Mouse (Mus musculus) embryonic facial prominence, embryonic 13.5 days (tissue): ENCODE data around the gene Ccz1. TPM values are rescaled to one million over a fixed set of nuclear protein-coding genes. Genes with fewer than 3 reads are reported as not detected.

Experiments
- polyA plus RNA-seq: library from polyadenylated mRNA; unstranded; fragments of >200 nt; fragmentation: Nextera tagmentation; extraction: Ambion mirVana; gene quantifications from 2 replicates; pipeline ENCODE4 v1.2.1, GENCODE M21; 2015

Ccz1 gene
- polyA plus RNA-seq, 1 experiment from 2014 or later, result 82.0 TPM

Other genes starting within 250 kb of the Ccz1 start
- gene Eif2ak1, start 197.1 kb downstream of the Ccz1 start, polyA plus RNA-seq, result 42.5 and 43.2 TPM in 2 replicates
- gene Ankrd61, start 117.2 kb downstream of the Ccz1 start, polyA plus RNA-seq, result 0.29 and 0.48 TPM in 2 replicates
- 86.4 and 95.4 TPM in 2 replicates for gene Aimp2, start 105.0 kb downstream of the Ccz1 start, polyA plus RNA-seq
- gene Pms2, start 104.9 kb downstream of the Ccz1 start, polyA plus RNA-seq, result 29.4 and 33.0 TPM in 2 replicates
- gene Gm42421, start 86.7 kb downstream of the Ccz1 start, polyA plus RNA-seq, result 0.98 and 1.0 TPM in 2 replicates
- gene Rsph10b, start 81.8 kb downstream of the Ccz1 start, polyA plus RNA-seq, result 0.52 and 0.88 TPM in 2 replicates
- 0.58 TPM in 1 of 2 replicates, not detected in the other for gene Ocm, start 11.8 kb upstream of the Ccz1 start, polyA plus RNA-seq
- 4.8 and 5.2 TPM in 2 replicates for gene Lmtk2, start 85.6 kb upstream of the Ccz1 start, polyA plus RNA-seq
- gene Bhlha15, start 175.4 kb upstream of the Ccz1 start, polyA plus RNA-seq, result 0.43 and 0.52 TPM in 2 replicates
- 23.0 and 26.1 TPM in 2 replicates for gene Tecpr1, start 208.7 kb upstream of the Ccz1 start, polyA plus RNA-seq
- 99.4 and 113 TPM in 2 replicates for gene Bri3, start 229.6 kb upstream of the Ccz1 start, polyA plus RNA-seq